Mouse (Mus musculus): ENCODE results near the gene Rbl1. TPM values are rescaled to one million over a fixed set of nuclear protein-coding genes. Genes with fewer than 3 reads are reported as not detected.
"Not testable (repeated sequence)": the region's sequence is repeated elsewhere in the genome, so short reads cannot be mapped to it uniquely, and the experiment has no call there.

The Rbl1 gene
- total RNA-seq (2014; fragmentation: Nextera tagmentation) (61.3 and 76.0 TPM in 2 replicates), total RNA-seq (2017) (78.7 and 83.2 TPM in 2 replicates)

DNA sequence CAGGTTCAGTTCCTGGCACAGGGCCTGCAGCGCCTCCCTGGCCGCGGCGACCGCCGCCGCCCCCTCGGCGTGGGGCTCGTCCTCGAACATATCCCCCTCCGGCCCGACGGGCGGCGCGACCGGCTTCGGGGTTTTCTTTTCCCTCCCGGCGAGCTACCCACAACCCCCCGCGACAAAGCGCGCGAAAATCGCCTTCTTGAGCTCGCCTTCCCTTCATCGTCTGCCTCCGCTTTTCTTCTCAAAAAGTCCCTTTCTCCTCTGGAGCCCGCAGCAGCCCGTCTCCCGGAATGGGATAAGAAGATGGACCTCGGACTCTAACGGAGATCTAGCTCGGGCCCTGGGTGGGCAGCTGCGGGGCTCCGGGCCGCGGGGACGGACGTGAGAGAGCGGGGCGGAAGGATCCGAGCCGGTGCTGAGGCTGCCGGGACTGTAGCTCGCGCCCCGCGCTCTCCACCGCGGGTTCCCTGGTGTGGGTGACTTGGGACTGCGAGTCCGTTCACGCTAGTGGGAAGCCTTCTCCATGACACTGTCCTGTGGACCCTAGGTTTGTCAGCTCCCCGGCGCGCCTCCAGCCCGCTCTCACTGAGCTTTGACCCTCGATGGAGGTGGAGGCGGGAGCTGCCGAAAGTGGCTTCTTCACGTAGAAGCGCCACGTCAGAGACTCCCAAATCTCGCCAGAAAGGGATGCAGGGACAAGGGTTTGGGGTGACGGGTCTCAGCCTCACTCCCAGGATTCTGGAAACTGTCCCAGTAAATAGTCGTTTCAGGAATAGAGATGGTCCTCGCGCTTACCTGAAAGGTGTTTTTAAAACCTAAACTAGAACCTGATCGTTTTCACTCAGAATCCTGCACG lies at the start of gene Rbl1:
TSS of gene Rbl1 (minus strand) at position 169 of the 853 bp plus-strand sequence.
- ATAC-seq (replicated peaks; ENCODE audit: low FRiP score, low TSS enrichment, poor library complexity, severe bottlenecking) = peak; percentile 78

DNA sequence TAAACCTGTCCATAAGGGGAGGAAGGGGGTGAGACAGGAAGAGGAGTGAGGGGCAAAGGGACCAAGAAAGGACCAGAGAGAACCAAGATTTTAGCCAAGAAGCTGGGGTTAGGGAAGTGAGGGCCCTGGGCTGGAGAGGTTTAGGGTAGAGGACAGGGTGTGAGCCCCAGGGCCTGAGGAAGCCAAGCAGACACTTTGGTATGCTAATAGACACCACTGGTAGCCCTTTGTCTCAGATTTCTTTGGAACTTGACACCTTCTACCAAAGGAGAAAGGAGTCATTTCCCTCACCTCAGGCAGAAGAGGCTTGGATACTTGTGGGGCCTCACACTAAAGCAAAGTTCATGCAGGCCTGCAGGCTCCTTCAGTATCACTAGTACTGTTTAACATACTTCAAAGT lies 43.8 kb upstream of the Rbl1 start:
- ATAC-seq (replicated peaks; ENCODE audit: low FRiP score, low TSS enrichment, poor library complexity, severe bottlenecking) = no peak

DNA sequence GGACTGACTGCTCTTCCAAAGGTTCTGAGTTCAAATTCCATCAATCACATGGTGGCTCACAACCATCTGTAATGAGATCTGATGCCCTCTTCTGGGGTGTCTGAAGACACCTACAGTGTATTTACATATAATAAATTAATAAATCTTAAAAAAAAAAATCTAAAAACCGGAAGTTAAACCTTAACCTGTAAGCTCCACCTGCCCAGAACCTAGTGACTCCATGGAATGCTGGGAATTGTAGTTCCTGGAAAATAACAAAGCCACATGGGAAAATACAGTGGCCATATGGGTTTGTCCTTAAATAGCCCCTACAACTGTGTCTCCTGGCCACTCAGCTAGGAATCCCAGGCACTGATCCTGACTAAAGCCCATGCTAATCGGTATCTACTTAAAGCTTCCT lies 41.3 kb upstream of the Rbl1 start:
- no peak for ATAC-seq (replicated peaks; ENCODE audit: low FRiP score, low TSS enrichment, poor library complexity, severe bottlenecking)

DNA sequence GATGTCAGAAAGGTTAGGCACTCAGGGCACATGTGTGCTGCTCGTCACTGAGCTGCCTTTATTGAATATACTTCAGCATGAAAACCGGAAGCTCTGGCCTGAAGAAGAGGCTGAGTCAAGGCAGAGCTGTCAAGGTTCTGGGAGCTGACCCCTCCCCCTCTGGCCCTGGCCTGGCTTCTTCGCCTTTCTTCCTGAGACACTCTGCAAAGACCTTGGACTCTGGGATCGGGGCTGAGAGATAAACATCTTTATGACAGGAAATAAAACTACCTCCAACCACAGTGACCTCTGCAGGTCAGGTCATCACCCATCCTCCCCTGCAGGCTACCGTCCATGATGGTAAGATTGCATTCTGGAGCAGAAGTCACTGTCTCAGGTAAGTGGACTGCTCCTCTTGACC lies 40.7 kb upstream of the Rbl1 start:
- ATAC-seq (replicated peaks; ENCODE audit: low FRiP score, low TSS enrichment, poor library complexity, severe bottlenecking) = no peak

- ATAC-seq (replicated peaks; ENCODE audit: low FRiP score, low TSS enrichment, poor library complexity, severe bottlenecking) = no peak
Observed at GRCm38 (mm10) chr2:157235946-157236345, 31.6 kb upstream of the Rbl1 start.

- not testable (repeated sequence) for ATAC-seq (replicated peaks; ENCODE audit: low FRiP score, low TSS enrichment, poor library complexity, severe bottlenecking)
Observed at GRCm38 (mm10) chr2:157221916-157222315, 17.6 kb upstream of the Rbl1 start.

DNA sequence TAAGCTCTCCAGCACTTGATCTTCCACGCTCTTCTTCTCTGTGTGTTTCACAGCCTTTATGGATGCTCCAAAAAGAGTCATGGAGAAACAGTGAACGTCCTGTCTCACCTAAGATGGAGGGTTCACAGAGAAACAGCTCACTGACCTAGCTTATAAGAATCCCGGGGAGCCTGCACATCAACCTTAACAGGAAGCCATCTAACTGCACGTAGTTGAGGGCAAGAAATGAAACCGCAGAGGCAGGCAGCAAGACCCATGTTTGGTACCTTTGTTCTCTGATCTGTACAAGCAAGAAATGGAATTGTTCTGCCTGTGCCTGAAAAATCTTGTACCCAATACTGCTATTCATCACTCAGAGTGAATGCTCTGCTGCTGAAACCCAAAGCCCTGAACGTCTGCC lies 15.8 kb upstream of the Rbl1 start:
- no peak for ATAC-seq (replicated peaks; ENCODE audit: low FRiP score, low TSS enrichment, poor library complexity, severe bottlenecking)

DNA sequence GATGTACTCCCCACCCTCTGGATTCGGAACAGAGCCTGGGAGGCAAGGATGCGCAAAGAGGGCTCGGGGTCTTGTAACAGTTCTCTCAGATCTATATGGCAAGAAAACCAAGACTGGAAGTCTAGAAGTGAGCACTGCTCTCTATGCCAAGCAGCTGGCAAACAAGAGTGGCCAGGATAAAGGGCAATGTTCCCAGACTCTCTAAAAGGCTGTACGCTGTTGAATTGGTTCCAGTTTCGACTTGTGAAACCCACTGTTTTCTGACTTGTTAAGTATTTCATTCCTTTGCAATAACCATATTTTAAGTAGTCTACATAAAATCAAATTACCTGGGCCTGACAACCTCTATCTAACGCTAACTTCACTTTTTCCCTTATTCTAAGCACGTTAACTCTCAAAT lies 7.4 kb upstream of the Rbl1 start:
- no peak for ATAC-seq (replicated peaks; ENCODE audit: low FRiP score, low TSS enrichment, poor library complexity, severe bottlenecking)

GRCm38 (mm10) chr2:157203459-157204365 lies 622 bp downstream of the Rbl1 start:
- ATAC-seq (replicated peaks; ENCODE audit: low FRiP score, low TSS enrichment, poor library complexity, severe bottlenecking) = peak; percentile 33

DNA sequence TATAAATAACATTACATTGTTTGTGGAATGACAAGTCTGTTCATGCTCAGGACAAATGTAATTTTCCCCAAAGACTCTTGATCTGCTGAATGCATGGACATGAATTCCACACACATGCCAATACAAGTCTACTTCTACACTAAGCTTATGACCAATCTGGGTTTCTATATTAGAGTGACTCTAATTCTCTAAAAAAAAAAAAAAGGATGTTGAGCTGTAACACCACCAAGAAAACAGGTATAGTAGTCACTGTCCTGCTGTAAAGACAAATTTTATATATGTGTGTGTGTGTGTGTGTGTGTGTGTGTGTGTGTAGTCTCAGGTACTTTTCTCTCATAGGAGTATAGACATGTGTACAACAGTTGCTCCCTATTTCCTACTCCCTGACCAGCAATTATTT lies 1.3 kb downstream of the Rbl1 start:
- no peak for ATAC-seq (replicated peaks; ENCODE audit: low FRiP score, low TSS enrichment, poor library complexity, severe bottlenecking)

DNA sequence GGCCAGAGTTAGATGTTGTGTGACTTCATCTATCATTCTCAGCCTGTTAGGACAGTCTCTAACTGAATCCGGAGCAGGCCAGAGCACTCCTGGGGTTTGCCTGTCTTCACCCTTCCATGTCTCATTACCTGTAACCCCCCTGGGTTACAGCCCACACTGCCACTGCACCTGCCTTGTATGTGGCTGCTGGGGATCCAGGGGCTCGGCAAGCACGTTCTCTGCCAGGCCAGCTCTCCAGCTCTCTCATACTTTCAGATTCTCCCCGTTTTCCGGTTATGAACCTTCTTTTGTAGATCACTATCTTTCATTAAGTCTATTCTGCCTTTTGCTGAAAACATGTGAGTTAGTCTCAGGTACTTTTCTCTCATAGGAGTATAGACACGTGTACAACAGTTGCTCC lies 2.0 kb downstream of the Rbl1 start:
- ATAC-seq (replicated peaks; ENCODE audit: low FRiP score, low TSS enrichment, poor library complexity, severe bottlenecking) = no peak

- no peak for ATAC-seq (replicated peaks; ENCODE audit: low FRiP score, low TSS enrichment, poor library complexity, severe bottlenecking)
Observed at GRCm38 (mm10) chr2:157201081-157201830, 3.1 kb downstream of the Rbl1 start.

GRCm38 (mm10) chr2:157198405-157198804 lies 5.9 kb downstream of the Rbl1 start:
- not testable (repeated sequence) for ATAC-seq (replicated peaks; ENCODE audit: low FRiP score, low TSS enrichment, poor library complexity, severe bottlenecking)

DNA sequence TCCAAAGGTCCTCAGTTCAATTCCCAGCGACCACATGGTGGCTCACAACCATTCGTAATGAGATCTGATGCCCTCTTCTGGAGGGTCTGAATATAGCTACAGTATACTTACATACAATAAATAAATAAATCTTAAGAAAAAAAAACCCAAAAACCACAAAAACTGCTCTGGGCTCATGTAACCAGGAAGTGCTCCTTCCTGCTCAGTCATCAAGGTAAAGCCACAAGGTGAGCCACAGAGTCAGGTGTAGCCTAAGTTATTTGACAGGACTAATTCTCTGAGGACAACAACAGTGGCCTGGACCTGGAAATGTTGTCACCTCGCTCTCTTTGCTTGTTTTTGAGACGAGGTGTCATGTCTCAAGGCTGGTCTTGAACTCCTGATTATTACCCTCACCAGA lies 13.7 kb downstream of the Rbl1 start:
- ATAC-seq (replicated peaks; ENCODE audit: low FRiP score, low TSS enrichment, poor library complexity, severe bottlenecking) = no peak

DNA sequence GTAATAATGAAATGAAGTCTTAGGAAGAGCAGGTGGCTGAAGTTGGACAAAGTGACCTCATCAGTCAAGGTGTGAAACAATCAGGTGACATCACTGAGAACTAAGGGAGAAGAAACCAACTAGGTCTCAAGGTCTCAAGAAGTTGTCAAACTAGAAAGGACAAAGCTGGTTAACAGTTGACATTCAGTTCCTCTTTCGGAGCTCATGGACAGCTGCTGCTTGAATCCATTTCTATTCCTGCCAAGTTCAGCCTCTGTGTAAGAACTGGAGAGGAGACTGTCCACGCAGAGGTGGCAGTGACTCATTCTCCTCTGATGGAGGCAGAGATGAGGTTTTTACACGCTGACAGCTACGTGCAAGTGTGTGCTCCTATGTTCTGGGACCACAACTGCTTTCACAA lies 17.1 kb downstream of the Rbl1 start:
- ATAC-seq (replicated peaks; ENCODE audit: low FRiP score, low TSS enrichment, poor library complexity, severe bottlenecking) = no peak

- ATAC-seq (replicated peaks; ENCODE audit: low FRiP score, low TSS enrichment, poor library complexity, severe bottlenecking) = no peak
Observed at GRCm38 (mm10) chr2:157186504-157186903, 17.8 kb downstream of the Rbl1 start.

- peak; percentile 92 for ATAC-seq (replicated peaks; ENCODE audit: low FRiP score, low TSS enrichment, poor library complexity, severe bottlenecking)
Observed at GRCm38 (mm10) chr2:157185022-157185660, 19.2 kb downstream of the Rbl1 start.

DNA sequence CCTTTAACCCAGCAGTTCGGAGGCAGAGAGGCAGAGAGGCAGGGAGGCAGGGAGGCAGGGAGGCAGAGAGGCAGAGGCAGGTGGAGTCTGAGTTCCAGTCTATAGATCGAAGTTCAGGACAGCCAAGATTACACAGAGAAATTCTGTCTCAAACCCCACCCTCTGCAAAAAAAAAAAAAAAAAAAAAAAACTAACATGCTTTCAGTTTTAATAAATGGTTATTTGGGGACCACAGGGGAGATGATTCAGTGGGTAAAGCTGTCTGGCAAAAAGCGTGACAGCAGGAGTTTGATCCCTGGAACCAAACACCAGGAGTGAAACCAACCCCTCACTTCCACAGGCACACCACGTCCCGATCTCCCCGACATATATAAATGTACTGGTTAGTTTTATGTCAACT lies 26.2 kb downstream of the Rbl1 start:
- no peak for ATAC-seq (replicated peaks; ENCODE audit: low FRiP score, low TSS enrichment, poor library complexity, severe bottlenecking)

- ATAC-seq (replicated peaks; ENCODE audit: low FRiP score, low TSS enrichment, poor library complexity, severe bottlenecking) = no peak
Observed at GRCm38 (mm10) chr2:157176248-157176647, 28.1 kb downstream of the Rbl1 start.

Measured in megakaryocyte-erythroid progenitor cell, adult 5-6 weeks (primary cell).